In the genomic region with DNA sequence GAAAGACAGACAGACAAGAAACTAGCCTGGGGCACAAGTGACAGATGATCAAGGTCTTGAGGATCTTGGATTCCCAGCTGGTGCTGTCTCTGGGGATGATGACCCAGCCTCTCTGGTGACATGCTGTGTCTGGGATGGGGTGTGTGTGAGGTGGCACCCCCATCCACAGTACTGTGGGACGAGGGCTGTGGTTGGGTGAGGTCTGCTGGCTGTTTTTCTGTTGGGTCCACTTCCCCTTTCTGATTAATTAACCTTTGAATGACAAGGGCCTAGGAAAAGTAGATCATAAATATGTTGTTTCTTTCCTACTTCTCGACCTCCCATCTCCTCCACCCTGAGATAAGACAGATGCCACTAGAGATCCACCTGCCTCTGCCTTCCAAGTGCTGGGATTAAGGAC, we compare ENCODE assay signal across 18 mouse cellular contexts. TPM values are rescaled to one million over a fixed set of nuclear protein-coding genes. Genes with fewer than 3 reads are reported as not detected.
A peak's percentile ranks its signal among the peaks of the same experiment; 100 is the strongest.
DNase-seq lines count a peak whose midpoint lies in the region; ATAC-seq and TF ChIP-seq lines count a peak whose summit lies in the region.
"Had no signal": no experiment of that assay in that cellular context is flagged by ENCODE, and none has a peak within 500 bp of the region (broad histone marks: within the 10 kb centered on the region; RNA-seq: fewer than 3 reads in every experiment).

No protein-coding gene starts in this region.

- no peak for TF ChIP-seq EP300 in liver, postnatal 0 days (IDR thresholded peaks at IDR 0.05; ENCODE audit: low read depth)

- no peak overlapping the region for H3K4me3 ChIP-seq in liver, postnatal 0 days (ENCODE audit: low read depth, low read length)
- no peak overlapping the region for H3K4me3 ChIP-seq in liver, embryonic 11.5 days (ENCODE audit: low read depth, low read length)
- no peak overlapping the region for H3K4me3 ChIP-seq in limb, embryonic 14.5 days (replicated peaks; ENCODE audit: low read length)
- H3K4me3 ChIP-seq: embryonic facial prominence, embryonic 15.5 days; forebrain, embryonic 12.5 days; midbrain, embryonic 13.5 days had no signal

- DNase-seq in liver, postnatal 0 days: no peak
- no peak for DNase-seq in liver, embryonic 11.5 days (ENCODE audit: low spot score)
- peak; percentile 70 for DNase-seq in MEL-GATA-1-ER (ENCODE audit: extremely low read depth, low read depth)
- no peak for DNase-seq in limb, embryonic 14.5 days (ENCODE audit: low spot score)
- DNase-seq in splenic B cell, adult 2 months (ENCODE audit: low read depth, low spot score): peak; percentile 56
- DNase-seq in layer of hippocampus, adult 18-20 months (ENCODE audit: low spot score in 2 of 2): no peak
- no peak for DNase-seq in testis, postnatal 14 days (ENCODE audit: low spot score)
- DNase-seq: cerebellum, adult 11-12 months; heart, adult 11 months; lung, postnatal 14 days had no signal

- TF ChIP-seq CTCF in liver, postnatal 0 days (IDR thresholded peaks at IDR 0.05; ENCODE audit: low read depth): no peak

- no peak overlapping the region for H3K4me2 ChIP-seq in liver, postnatal 0 days (ENCODE audit: low read depth, low read length)
- no peak overlapping the region for H3K4me2 ChIP-seq in liver, embryonic 11.5 days
- H3K4me2 ChIP-seq in limb, embryonic 14.5 days (replicated peaks; ENCODE audit: low read depth, low read length, severe bottlenecking): no peak overlapping the region
- H3K4me2 ChIP-seq: embryonic facial prominence, embryonic 15.5 days; forebrain, embryonic 12.5 days; hindbrain, embryonic 14.5 days; midbrain, embryonic 13.5 days had no signal

- no peaks in the 10 kb centered on the region for H3K27me3 ChIP-seq in liver, postnatal 0 days (ENCODE audit: insufficient read depth, low read length)
- no peaks in the 10 kb centered on the region for H3K27me3 ChIP-seq in liver, embryonic 11.5 days (replicated peaks; ENCODE audit: control insufficient read depth, insufficient read depth, low read length)
- no peaks in the 10 kb centered on the region for H3K27me3 ChIP-seq in limb, embryonic 14.5 days (ENCODE audit: control insufficient read depth, insufficient read depth, low read length)
- no peaks in the 10 kb centered on the region for H3K27me3 ChIP-seq in splenic B cell, adult 2 months (ENCODE audit: control insufficient read depth, insufficient read depth, low read length, poor library complexity, severe bottlenecking)
- H3K27me3 ChIP-seq: embryonic facial prominence, embryonic 15.5 days; forebrain, embryonic 12.5 days; midbrain, embryonic 13.5 days; Patski had no signal

- peaks cover 29% of the 10 kb centered on the region for H3K4me1 ChIP-seq in liver, postnatal 0 days (ENCODE audit: insufficient read depth)
- H3K4me1 ChIP-seq in liver, embryonic 11.5 days (replicated peaks; ENCODE audit: control insufficient read depth, insufficient read depth, low read length): peaks cover 56% of the 10 kb centered on the region
- peaks cover 19% of the 10 kb centered on the region for H3K4me1 ChIP-seq in limb, embryonic 14.5 days (ENCODE audit: control insufficient read depth, insufficient read depth, low read length)

- H3K9me3 ChIP-seq in liver, postnatal 0 days (ENCODE audit: low read length): no peaks in the 10 kb centered on the region
- H3K9me3 ChIP-seq in liver, embryonic 11.5 days (ENCODE audit: control insufficient read depth, low read length): no peaks in the 10 kb centered on the region
- H3K9me3 ChIP-seq in limb, embryonic 14.5 days (ENCODE audit: control insufficient read depth, low read length): no peaks in the 10 kb centered on the region
- H3K9me3 ChIP-seq: embryonic facial prominence, embryonic 15.5 days; forebrain, embryonic 12.5 days; midbrain, embryonic 13.5 days had no signal

- WGBS in liver, postnatal 0 days (ENCODE audit: insufficient replicate concordance): 32% methylated on average over 2 of the region's 2 CpGs
- WGBS in liver, embryonic 11.5 days: 43% methylated on average over 2 of the region's 2 CpGs
- 82% methylated on average over 2 of the region's 2 CpGs for WGBS in limb, embryonic 14.5 days

- no peak overlapping the region for H3K9ac ChIP-seq in liver, postnatal 0 days (replicated peaks)
- H3K9ac ChIP-seq in liver, embryonic 11.5 days (ENCODE audit: low read depth, low read length): no peak overlapping the region
- H3K9ac ChIP-seq in limb, embryonic 14.5 days (ENCODE audit: low read depth, low read length, severe bottlenecking): no peak overlapping the region
- H3K9ac ChIP-seq: embryonic facial prominence, embryonic 15.5 days; forebrain, embryonic 12.5 days; hindbrain, embryonic 14.5 days; liver, embryonic 14.5 days; midbrain, embryonic 13.5 days had no signal

- peak overlapping the region; percentile 32; the same call in 1 of the 2 replicates for H3K27ac ChIP-seq in liver, postnatal 0 days (ENCODE audit: low read depth)
- no peak overlapping the region for H3K27ac ChIP-seq in liver, embryonic 11.5 days (ENCODE audit: low read depth, low read length)
- H3K27ac ChIP-seq in limb, embryonic 14.5 days (replicated peaks; ENCODE audit: low read depth, low read length): 0 out of 2 replicates have a peak overlapping the region, but pooled peaks have one; percentile 58
- H3K27ac ChIP-seq: forebrain, embryonic 12.5 days; hindbrain, embryonic 14.5 days; liver, embryonic 14.5 days; midbrain, embryonic 13.5 days had no signal

- no peak for TF ChIP-seq POLR2A in limb, embryonic 14.5 days (IDR thresholded peaks at IDR 0.05; ENCODE audit: borderline replicate concordance, extremely low read depth, insufficient read depth, insufficient read length)

- H3K36me3 ChIP-seq in liver, postnatal 0 days (replicated peaks; ENCODE audit: insufficient read depth, low read length): no peaks in the 10 kb centered on the region
- H3K36me3 ChIP-seq in liver, embryonic 11.5 days (ENCODE audit: control insufficient read depth, insufficient read depth, low read length): no peaks in the 10 kb centered on the region
- peaks cover 4% of the 10 kb centered on the region for H3K36me3 ChIP-seq in limb, embryonic 14.5 days (ENCODE audit: control insufficient read depth, insufficient read depth, low read length)
- H3K36me3 ChIP-seq in splenic B cell, adult 2 months (ENCODE audit: control insufficient read depth, insufficient read depth, low read length, poor library complexity, severe bottlenecking): no peaks in the 10 kb centered on the region
- H3K36me3 ChIP-seq: embryonic facial prominence, embryonic 15.5 days; forebrain, embryonic 12.5 days; midbrain, embryonic 13.5 days had no signal

- no peak for ATAC-seq in liver, postnatal 0 days
- no peak for ATAC-seq in liver, embryonic 11.5 days (replicated peaks; ENCODE audit: low FRiP score)
- ATAC-seq in limb, embryonic 14.5 days (ENCODE audit: low FRiP score, low read depth): no peak
- no peak for ATAC-seq in frontal cortex, adult (ENCODE audit: low TSS enrichment)
- ATAC-seq: intestine, embryonic 16.5 days; midbrain, embryonic 13.5 days; Patski had no signal

RNA-seq across cellular contexts. Expression of gene Fam129b, which starts 18.2 kb away (rescaled TPM):
- polyA plus RNA-seq in liver, postnatal 0 days (2015; fragmentation: Nextera tagmentation; extraction: Ambion mirVana): 5.2 and 5.9 TPM in 2 replicates
- 11.1 and 11.9 TPM in 2 replicates for polyA plus RNA-seq in liver, embryonic 11.5 days (2014; fragmentation: Nextera tagmentation; extraction: Ambion mirVana)
- 73.5 and 81.0 TPM in 2 replicates for polyA plus RNA-seq in limb, embryonic 14.5 days (2012; rRNA removed)
- 45.9 and 46.2 TPM in 2 replicates for polyA plus RNA-seq in limb, embryonic 14.5 days (2014; fragmentation: Nextera tagmentation; extraction: Ambion mirVana)
- total RNA-seq in layer of hippocampus, adult 18-20 months (2021): 10 to 100 TPM; 18.0 to 21.1 TPM

RNA-seq across cellular contexts. Expression of gene Stxbp1, which starts 47.1 kb away (rescaled TPM):
- polyA plus RNA-seq in liver, postnatal 0 days (2015; fragmentation: Nextera tagmentation; extraction: Ambion mirVana): 2.1 and 2.3 TPM in 2 replicates
- polyA plus RNA-seq in liver, embryonic 11.5 days (2014; fragmentation: Nextera tagmentation; extraction: Ambion mirVana): 11.8 and 12.0 TPM in 2 replicates
- polyA plus RNA-seq in limb, embryonic 14.5 days (2012; rRNA removed): 22.2 and 22.3 TPM in 2 replicates
- polyA plus RNA-seq in limb, embryonic 14.5 days (2014; fragmentation: Nextera tagmentation; extraction: Ambion mirVana): 15.8 and 20.8 TPM in 2 replicates
- total RNA-seq in layer of hippocampus, adult 18-20 months (2021): 100 to 1,000 TPM; 613 to 617 TPM

Comparison
In these comparisons a context has a peak if more than half of its experiments do, and no peak if none do; other contexts are left out.
1. DNase-seq: peak in MEL-GATA-1-ER (single experiment) and splenic B cell, adult 2 months (single experiment); none in liver, postnatal 0 days (single experiment), liver, embryonic 11.5 days (single experiment), limb, embryonic 14.5 days (single experiment), layer of hippocampus, adult 18-20 months (0 of 2) and testis, postnatal 14 days (single experiment).